Mouse (Mus musculus): ENCODE data around the gene A730071L15Rik.

The A730071L15Rik gene

GRCm38 (mm10) chr11:6216834-6217233 lies 17.0 kb downstream of the A730071L15Rik start:
- TF ChIP-seq GATA4 (IDR thresholded peaks at IDR 0.05; ENCODE audit: insufficient replicate concordance, low read length): no peak

DNA sequence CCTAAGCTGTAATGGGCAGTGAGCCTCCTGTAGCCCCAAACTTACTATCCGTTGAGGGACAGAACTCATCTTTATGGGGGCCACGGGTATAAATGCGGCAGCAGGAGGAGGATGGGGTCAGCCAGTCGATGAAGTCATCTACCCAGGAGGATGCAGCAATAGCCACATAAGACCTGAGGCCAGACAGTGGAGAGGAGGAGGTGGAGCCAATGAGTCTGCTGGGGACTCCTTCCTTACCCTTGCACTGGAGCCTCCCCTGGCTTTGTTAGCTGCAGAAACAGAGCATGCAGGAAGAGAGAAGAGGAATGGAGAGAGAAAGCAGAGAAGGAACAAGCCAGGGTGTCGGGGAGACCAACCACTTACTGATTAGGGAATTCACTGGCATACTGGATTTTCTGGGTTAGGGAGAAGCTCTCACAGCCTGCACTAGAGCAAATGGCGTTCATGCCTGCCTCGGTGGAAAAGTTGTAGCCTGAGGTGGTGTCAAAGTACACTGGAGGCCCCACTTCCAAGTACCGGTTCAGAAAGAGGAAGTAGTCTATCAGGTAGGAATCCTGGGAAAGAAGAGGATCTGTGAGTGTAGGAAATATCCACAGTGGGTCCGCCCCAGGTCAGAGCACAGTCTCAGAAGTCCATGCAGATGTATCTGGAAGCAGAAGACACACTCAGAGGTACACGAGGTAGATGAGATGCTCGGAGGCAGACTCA lies 18.5 kb downstream of the A730071L15Rik start:
- TF ChIP-seq GATA4 (IDR thresholded peaks at IDR 0.05; ENCODE audit: insufficient replicate concordance, low read length): no peak

- no peak for TF ChIP-seq GATA4 (IDR thresholded peaks at IDR 0.05; ENCODE audit: insufficient replicate concordance, low read length)
These were observed 20.1 kb downstream of the A730071L15Rik start for GRCm38 (mm10) chr11:6219967-6220366.

- no peak for TF ChIP-seq GATA4 (IDR thresholded peaks at IDR 0.05; ENCODE audit: insufficient replicate concordance, low read length)
These were observed 22.4 kb downstream of the A730071L15Rik start for GRCm38 (mm10) chr11:6222187-6222586.

- no peak for TF ChIP-seq GATA4 (IDR thresholded peaks at IDR 0.05; ENCODE audit: insufficient replicate concordance, low read length)
These were observed 24.9 kb downstream of the A730071L15Rik start for GRCm38 (mm10) chr11:6224541-6225229.

GRCm38 (mm10) chr11:6230012-6230411 lies 30.2 kb downstream of the A730071L15Rik start, which contains the start of gene Npc1l1:
Npc1l1 (minus strand) TSS chr11:6230143.
- no peak for TF ChIP-seq GATA4 (IDR thresholded peaks at IDR 0.05; ENCODE audit: insufficient replicate concordance, low read length)

DNA sequence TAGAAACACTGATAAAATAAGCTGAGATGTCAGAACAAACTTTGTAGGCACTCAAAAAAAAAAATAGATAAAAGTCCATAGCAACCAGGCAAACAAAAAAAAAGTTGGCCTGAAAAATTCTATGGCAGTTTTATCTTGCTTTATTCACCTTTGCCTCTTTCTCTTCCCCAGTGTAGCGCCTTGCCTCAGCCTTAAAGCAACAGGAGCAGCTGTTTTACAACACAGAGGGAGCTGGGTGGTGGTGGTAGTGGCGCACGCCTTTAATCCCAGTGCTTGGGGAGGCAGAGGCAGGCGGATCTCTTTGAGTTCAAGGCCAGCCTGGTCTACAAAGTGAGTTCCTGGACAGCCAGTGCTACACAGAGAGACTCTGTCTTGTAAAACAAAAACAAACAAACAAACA lies 33.2 kb downstream of the A730071L15Rik start:
- TF ChIP-seq GATA4 (IDR thresholded peaks at IDR 0.05; ENCODE audit: insufficient replicate concordance, low read length): no peak

GRCm38 (mm10) chr11:6244707-6245106 lies 44.9 kb downstream of the A730071L15Rik start:
- no peak for TF ChIP-seq GATA4 (IDR thresholded peaks at IDR 0.05; ENCODE audit: insufficient replicate concordance, low read length)
